Mouse (Mus musculus) gastrocnemius, adult 2 months (tissue): ENCODE results near the gene D630045J12Rik. TPM values are rescaled to one million over a fixed set of nuclear protein-coding genes. Genes with fewer than 3 reads are reported as not detected.

Experiments used
- DNase-seq: peaks from one replicate; pipeline ENCODE4 v3.0.0; 2022
- H3K27ac ChIP-seq: fragments of 200-600 bp; 2 replicates; pipeline ENCODE4 v1.8.1; 2022; ENCODE audit warnings: mild to moderate bottlenecking
- H3K4me3 ChIP-seq: fragments of 200-600 bp; 2 replicates; pipeline ENCODE4 v1.8.1; 2022; ENCODE audit warnings: mild to moderate bottlenecking, moderate library complexity
- CTCF ChIP-seq: fragments of 200-600 bp; IDR thresholded peaks from 2 replicates; pipeline ENCODE4 v1.8.1; 2022; ENCODE audit warnings: antibody characterized with exemption, mild to moderate bottlenecking, moderate library complexity
- intact Hi-C: fragments of 180-260 bp; cut with DNase I; formaldehyde crosslinking; loops from one replicate; pipeline ENCODE4 v1.15.1; 2025
- long read RNA-seq, 2 experiments: library from polyadenylated mRNA; stranded (forward); transcript quantifications; one replicate each; pipeline ENCODE4 v2.0.0; 2021
- total RNA-seq, 2 experiments: library from RNA; stranded (reverse); gene quantifications; 2 replicates each; pipeline ENCODE4 v1.2.3; 2021

Gene D630045J12Rik
- under 1 TPM; 0.26 to 0.47 TPM for total RNA-seq
- long read RNA-seq, experiment 1, result 0 reads
- long read RNA-seq, experiment 2, result 0 reads

- DNase-seq, result peak; percentile 91
- TF ChIP-seq CTCF, result peak; percentile 44
- peak within 1 kb of the TSS; percentile 86 for H3K4me3 ChIP-seq
- peak within 1 kb of the TSS; percentile 72 for H3K27ac ChIP-seq
- intact Hi-C loops, result loop anchor here (1.0 kb wide), 1 partner anchor 94 kb away; no protein-coding TSS in a partner anchor
These were observed at the start of gene D630045J12Rik for GRCm38 (mm10) chr6:38253736-38254641. Gene D630045J12Rik, minus strand, starts transcription at chr6:38254009.

- intact Hi-C loops, result no loop called here
- TF ChIP-seq CTCF, result no peak
- Histone ChIP-seq H3K27ac (peak within 1 kb of the TSS; percentile 80), H3K4me3 (peak within 1 kb of the TSS; percentile 79)
- DNase-seq, result peak; percentile 77
These were observed 45.1 kb upstream of the D630045J12Rik start, which contains the start of gene Zc3hav1l for GRCm38 (mm10) chr6:38298761-38299401. Gene Zc3hav1l, minus strand, starts transcription at chr6:38299259.

GRCm38 (mm10) chr6:38298246-38298635 is 44.4 kb upstream of the D630045J12Rik start:
- peak overlapping the region; percentile 79 for H3K4me3 ChIP-seq
- no peak for TF ChIP-seq CTCF
- DNase-seq, result no peak
- intact Hi-C loops, result no loop called here
- H3K27ac ChIP-seq, result peak overlapping the region; percentile 80

DNA sequence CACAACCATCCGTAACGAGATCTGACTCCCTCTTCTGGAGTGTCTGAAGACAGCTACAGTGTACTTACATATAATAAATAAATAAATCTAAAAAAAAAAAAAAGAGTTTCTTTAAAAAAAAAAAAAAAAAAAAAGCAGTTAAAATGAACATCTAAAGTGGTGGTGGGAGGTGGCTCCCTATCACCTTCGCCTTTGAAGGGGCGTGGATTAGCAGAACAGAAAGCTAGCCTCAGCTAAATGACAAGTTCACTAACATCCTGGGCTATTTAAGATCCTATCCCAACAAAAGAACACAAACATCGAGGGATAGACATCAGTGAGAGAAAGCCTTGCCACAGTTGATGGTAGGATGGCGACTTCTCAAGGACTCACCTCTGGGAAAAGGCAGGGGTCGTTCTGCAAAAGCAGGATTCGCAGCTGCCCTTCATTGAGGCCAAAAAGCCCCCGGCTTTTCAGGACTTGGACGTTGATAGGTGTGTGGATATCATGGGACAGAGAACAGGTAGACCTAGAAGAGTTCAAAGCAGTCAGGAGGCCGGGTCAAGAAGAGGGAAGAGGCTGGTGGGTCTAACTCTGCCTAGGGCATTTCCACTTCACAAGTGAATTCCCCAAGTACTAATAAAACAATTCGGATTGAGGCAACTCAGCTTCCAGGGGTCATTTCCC is 43.9 kb upstream of the D630045J12Rik start:
- no peak for TF ChIP-seq CTCF
- H3K4me3 ChIP-seq, result peak overlapping the region; percentile 79
- DNase-seq, result no peak
- H3K27ac ChIP-seq, result no peak overlapping the region
- intact Hi-C loops, result no loop called here

DNA sequence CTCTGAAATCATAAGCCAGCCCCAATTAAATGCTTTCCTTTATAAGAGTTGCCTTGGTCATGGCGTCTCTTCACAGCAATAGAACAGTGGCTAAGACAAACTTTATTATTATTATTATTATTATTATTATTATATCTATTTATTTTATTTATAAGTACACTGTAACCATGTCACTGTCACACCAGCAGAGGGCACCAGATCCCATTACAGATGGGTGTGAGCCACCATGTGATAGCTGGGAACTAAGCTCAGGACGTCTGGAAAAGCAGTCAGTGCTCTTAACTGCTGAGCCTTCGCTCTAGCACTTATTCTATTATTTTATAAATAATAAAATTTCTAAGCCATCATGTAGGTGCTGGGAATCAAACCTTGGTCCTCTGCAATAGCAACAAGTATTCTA is 39.9 kb upstream of the D630045J12Rik start:
- intact Hi-C loops, result no loop called here

GRCm38 (mm10) chr6:38292871-38293646 is 39.2 kb upstream of the D630045J12Rik start:
- TF ChIP-seq CTCF, result no peak
- intact Hi-C loops, result no loop called here
- H3K27ac ChIP-seq, result no peak overlapping the region
- H3K4me3 ChIP-seq, result no peak overlapping the region
- DNase-seq, result no peak

More for the DNA sequence above, 39.9 kb upstream of the D630045J12Rik start:
- Histone ChIP-seq H3K27ac (no peak overlapping the region), H3K4me3 (no peak overlapping the region)
- no peak for DNase-seq
- TF ChIP-seq CTCF, result peak; percentile 15; the same call in 1 of the 2 replicates

DNA sequence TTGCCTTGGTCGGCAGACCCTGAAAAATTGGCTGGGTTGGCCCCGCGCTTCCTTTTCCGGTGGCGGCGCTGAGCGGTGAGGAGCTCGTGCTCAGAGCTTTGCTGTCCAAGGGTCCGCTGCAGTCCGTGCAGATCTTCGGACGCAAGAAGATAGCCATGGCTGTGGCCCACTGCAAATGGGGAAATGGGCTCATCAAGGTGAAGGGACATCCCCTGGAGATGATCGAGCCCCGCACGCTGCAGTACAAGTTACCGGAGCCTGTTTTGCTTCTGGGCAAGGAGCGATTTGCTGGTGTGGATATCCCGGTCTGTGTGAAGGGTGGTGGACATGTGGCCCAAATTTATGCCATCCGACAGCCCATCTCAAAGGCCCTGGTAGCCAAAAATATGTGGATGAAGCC is 30.6 kb upstream of the D630045J12Rik start:
- DNase-seq, result no peak
- TF ChIP-seq CTCF, result no peak
- Histone ChIP-seq H3K27ac (no peak overlapping the region), H3K4me3 (no peak overlapping the region)
- intact Hi-C loops, result no loop called here

DNA sequence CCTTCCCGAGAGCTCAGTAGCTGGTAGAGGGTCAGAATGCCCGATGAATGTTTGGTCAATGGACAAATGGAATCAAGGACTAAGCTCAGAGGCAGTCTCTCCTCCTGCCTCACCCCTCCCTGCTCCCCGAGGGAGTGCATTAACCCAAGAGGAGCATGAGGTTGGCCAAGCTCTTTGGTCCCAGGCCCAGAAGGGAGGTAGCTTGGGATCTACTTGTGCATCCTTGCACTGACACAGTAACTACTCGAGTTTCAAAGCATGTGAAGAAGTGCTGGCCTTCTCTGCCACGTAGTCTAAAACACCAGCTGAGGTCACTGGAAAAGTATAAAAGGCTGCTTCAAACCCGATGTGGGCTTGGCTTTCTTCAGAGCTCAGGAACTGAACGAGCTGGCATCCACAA is 10.7 kb upstream of the D630045J12Rik start:
- TF ChIP-seq CTCF, result no peak
- DNase-seq, result no peak
- intact Hi-C loops, result no loop called here
- no peak overlapping the region for H3K27ac ChIP-seq
- H3K4me3 ChIP-seq, result no peak overlapping the region

DNA sequence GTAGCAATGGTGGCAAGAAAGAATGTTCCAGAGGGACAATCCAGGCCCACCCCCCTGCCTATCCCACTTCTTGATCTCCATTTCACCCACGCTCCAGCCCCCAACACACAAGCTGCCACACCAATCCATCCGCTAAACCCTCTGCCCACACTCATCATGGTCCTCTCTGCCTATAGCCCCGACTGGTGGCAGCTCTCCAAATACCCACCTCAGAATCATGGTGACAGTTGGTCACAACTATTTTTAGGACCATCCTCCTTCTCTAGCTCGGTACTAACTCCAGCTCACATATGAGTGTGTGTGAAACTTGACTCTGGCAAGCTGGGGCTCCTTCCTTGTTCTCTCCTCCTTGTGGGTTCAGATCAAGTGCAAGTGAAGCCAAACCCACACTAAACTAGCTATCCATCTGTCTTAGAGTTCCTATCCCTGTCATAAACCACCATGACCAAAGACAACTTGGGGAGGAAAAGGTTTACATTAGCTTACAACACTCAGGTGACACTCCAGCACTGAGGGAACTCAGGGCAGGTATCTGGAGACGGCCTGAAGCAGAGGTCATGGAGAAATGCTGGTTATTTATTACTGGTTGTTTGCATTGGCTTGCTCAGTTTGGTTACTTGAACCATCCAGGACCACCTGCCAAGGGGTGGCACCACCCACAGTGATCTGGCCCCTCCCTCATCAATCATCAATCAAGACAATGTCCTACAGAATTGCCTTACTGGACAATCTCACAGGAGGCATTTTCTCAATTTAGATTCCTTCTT is 9.8 kb upstream of the D630045J12Rik start:
- no peak for DNase-seq
- intact Hi-C loops, result no loop called here
- Histone ChIP-seq H3K27ac (no peak overlapping the region), H3K4me3 (no peak overlapping the region)
- no peak for TF ChIP-seq CTCF

GRCm38 (mm10) chr6:38261877-38262276 is 8.1 kb upstream of the D630045J12Rik start:
- intact Hi-C loops, result no loop called here
- Histone ChIP-seq H3K4me3 (no peak overlapping the region), H3K27ac (no peak overlapping the region)
- DNase-seq, result no peak
- TF ChIP-seq CTCF, result no peak

DNA sequence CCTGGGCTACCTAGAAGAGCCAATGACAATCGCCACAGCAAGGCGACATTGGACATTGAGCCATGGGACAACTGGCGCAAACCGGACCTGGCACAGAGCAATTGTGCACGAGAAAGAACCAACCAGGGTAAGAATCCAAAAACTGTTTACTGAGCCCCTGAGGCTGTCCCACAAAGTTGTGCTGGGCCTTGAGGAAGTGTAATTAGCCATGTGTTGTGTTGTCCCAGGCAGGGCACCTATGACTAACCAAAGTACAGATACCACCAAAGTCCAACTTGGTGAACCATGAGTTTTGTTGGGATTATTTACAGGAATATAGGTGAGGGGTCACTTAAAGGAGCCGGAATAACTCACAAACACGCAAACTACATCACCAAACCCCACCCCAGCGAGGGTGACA is 3.7 kb upstream of the D630045J12Rik start:
- intact Hi-C loops, result no loop called here
- Histone ChIP-seq H3K4me3 (no peak overlapping the region), H3K27ac (no peak overlapping the region)
- DNase-seq, result no peak
- TF ChIP-seq CTCF, result no peak
